Mouse (Mus musculus): Measurements from ENCODE around the gene Kdf1. TPM values are rescaled to one million over a fixed set of nuclear protein-coding genes. Genes with fewer than 3 reads are reported as not detected.

Gene Kdf1
- 1 to 10 TPM in 3 of 4 experiments, under 1 TPM in 1; 0.90 to 5.9 (median 3.1) TPM for total RNA-seq (2022)

DNA sequence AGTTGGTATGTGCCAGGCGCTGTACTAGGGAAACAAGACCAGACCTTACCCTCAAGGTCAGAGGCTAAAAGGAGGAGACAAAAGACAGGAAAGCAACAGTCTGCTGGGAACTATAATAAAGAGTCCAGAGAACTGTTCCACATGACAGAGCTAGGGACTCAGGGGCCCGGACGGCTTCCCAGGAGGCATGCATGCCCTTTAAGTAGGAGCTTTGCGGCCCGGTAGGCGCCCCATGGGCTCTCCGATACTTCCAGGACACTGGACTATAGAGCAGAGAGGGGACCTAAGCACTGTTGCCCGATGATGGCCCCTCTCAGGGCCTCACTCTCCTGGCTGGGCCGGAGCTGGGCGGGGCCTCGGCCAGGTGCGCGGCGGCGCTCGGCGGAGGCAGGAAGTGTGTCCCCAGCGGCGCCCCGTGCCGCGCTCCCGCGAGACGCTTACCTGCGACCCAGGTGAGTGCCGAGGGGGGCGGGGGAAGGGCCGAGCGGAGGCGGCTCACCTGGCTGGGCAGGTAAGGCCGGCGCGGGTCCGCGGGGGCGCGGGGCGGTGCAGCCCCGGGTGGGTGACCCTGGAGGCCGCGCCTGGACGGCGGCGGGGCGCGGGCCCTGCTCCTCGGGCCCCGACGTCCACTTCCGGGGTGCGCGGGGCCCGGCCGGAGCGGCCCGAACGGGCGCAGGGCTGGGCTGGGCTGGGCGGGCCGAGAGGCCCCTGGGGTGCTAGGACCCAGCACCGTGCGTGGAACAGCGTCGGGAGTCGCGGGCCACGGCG is at the start of gene Kdf1:
Gene Kdf1 (plus strand): TSS at position 363 of the 768 bp plus-strand sequence.
- DNase-seq, result no peak

GRCm38 (mm10) chr4:133469122-133469521 is 49.6 kb upstream of the Kdf1 start:
- no peak for DNase-seq

GRCm38 (mm10) chr4:133471135-133471821 is 47.5 kb upstream of the Kdf1 start:
- no peak for DNase-seq

GRCm38 (mm10) chr4:133473833-133474232 is 44.9 kb upstream of the Kdf1 start:
- DNase-seq, result no peak

DNA sequence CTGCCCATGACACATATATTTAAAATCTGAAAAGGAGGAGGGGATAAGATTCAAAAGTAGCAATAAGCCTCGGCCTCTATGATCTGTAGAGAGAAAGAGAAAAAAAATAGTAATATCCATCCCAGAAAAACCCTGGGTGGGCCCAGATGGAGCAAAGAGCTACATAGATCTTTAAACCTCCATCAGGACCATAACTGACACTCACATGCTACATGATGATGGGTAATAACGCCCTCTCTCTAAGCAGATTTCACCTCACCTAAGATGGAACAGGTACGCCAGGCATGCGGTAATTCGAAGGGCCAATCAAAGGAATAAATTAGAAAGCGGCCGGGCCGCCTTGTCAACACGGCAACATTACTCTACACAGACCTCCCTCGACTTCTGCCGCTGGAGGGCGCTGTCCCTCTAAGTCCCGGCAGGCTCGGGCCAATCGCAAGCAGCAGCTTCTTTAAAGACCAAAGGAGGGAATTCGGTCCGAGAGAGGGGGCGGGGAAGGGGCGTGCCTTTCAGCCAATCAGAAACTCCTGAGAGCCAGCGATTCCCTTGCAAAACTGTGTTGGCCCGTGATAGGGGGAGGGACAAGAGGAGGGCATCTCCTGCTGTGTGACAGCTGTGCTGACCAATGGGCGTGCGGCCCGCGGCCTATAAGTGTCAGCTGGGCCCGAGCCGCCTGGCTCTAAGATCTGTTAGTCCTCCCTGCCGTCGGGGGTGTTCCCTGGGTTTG is 39.1 kb upstream of the Kdf1 start, which contains the start of gene Tent5b:
Gene Tent5b (plus strand): TSS at position 675 of the 727 bp plus-strand sequence.
- peak; percentile 99 for DNase-seq

GRCm38 (mm10) chr4:133480185-133480537 is 38.6 kb upstream of the Kdf1 start:
- DNase-seq, result no peak

GRCm38 (mm10) chr4:133480754-133481153 is 38.0 kb upstream of the Kdf1 start:
- no peak for DNase-seq

GRCm38 (mm10) chr4:133481488-133481887 is 37.3 kb upstream of the Kdf1 start:
- DNase-seq, result no peak

GRCm38 (mm10) chr4:133482479-133482878 is 36.3 kb upstream of the Kdf1 start:
- DNase-seq, result no peak

DNA sequence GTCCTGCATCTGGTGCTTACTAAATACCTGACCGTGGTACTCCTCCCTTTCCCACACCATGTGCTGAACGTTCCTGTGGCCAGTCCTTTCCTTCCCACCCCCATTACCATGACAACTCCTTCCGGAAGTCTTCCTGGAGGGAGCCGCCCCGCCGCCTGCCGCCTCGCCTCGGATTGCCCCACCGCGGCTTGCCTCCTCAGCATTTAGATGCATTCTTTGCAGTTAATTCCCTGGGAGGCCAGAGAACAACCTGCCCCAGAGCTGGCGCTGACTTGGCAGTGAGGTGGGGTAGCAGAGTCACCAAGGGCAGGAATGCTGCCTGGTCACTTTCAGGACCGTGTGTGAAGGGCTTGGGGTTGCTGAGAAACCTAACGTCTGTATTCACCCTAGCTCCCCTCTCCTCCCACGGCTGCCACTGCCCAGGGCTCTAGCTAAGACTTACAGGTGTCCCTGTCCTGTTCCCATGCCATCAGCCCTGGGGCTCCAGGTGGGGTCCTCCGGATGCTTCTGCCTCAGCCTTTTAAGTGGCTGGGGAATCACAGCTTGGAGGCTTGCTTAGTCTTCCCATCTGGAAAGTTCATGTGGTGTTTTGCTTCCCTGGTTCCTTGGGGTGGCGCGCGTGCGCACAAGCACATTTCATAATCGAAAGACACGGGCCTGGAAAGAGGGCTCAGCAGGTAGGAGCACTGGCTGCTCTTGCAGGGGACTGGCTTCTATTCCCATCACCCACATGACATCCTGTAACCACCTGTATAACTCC is 34.3 kb upstream of the Kdf1 start:
- DNase-seq, result no peak

DNA sequence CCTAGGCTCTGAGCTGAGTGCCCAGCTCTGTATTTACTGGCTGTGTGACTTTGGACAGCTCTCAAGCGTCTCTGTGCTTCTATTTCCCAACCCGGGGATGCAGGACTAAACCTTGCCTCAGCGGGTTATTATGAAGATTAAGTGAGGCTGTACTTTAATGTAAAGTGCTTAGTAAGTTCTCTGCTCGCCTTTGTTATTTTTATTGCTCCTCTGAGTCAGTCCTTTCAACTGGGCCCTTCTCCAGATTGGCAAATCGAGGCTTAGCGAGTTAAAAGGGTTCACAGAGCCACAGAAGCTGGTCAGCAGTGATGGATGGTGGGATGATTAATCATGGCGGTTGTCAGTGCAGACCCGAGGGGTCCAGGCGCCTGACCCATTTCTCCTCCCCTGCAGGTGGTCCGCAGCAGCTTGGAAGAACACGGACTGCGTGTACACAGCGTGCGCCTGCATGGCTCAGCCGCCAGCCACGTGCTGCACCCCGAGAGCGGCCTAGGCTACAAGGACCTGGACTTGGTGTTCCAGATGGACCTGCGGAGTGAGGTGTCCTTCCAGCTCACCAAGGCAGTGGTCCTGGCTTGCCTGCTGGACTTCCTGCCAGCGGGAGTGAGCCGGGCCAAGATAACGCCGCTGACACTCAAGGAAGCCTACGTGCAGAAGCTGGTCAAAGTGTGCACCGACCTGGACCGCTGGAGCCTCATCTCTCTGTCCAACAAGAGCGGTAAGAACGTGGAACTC is 32.9 kb upstream of the Kdf1 start:
- no peak for DNase-seq

DNA sequence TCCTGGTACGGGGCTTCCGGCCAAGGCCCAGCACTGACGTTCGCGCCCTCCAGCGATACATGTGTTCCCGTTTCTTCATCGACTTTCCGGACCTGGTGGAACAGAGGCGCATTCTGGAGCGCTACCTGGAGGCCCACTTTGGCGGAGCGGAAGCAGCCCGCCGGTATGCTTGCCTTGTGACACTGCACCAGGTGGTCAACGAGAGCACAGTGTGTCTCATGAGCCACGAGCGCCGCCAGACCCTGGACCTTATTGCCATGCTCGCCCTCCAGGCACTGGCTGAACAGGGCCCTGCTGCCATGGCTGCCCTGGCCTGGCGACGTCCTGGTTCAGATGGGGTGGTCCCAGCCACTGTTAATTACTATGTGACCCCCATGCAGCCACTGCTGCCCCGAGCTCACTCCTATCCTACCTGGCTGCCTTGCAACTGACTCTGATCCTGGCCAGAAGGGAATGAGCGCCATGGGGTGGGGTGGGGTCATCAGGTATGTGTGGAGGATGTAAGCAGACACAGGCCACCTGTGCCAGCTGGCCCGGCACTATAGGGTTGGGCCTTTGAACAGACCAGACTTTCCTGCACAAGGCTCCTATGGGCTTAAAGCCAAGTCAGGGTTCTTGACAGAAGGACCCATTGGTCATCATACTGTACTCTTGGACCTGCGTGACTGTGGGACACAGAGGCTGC is 31.9 kb upstream of the Kdf1 start:
- DNase-seq, result no peak

DNA sequence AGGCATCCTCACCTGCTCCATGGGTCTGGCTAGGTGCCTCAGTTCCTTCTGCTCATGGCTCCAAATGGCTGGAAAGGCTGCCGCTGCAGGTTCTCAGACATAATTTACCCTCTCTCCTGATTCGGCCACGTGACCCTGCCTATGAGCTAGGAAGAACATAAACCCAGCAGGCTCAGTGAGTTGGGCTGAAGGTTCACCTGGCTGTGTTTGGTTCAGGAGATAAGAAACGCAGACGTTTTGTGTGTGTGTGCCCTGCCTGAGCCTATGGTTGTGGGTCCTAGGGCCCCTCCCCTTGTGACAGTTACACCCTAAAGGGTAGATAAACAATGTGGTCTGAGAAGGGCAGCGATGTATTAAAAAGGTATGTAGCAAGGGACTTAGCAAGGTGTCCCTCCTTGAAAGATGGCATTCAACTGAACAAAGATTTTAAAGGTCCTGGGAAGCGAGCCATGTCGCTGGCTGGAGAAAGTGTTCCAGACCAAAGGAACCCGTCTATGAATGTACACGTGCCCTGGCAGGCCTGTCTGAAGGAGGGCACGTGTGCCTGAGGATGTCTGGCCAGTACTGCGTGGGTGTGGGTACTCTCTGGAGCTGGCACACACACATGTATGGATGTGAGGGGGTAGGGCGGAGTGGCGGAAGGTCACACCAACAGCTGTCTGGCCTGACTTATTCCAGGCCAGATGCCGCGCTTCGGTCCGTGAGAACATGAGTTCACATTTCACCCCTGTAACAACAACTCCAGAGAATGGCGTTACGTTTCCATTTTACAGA is 30.0 kb upstream of the Kdf1 start:
- no peak for DNase-seq

GRCm38 (mm10) chr4:133489489-133490245 is 29.1 kb upstream of the Kdf1 start:
- DNase-seq, result no peak

DNA sequence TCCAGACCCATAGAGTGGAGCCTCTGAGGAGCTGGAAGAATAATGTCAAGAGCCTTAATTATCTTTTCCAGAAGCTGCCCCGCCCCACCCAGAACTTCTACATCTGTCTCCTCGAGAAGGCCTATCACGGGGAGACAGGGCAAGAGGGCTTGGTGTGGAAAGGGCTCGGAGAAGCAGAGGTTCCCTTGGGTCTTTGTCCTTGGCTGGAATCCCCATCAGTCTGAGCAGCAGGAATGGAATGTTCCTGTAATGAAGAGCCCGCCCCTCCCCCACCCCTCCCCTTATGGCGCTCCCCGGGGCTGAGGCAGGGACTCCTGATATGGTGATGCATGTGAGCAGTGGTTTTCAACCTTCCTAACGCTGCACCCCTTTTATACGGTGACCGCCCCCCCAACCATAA is 27.0 kb upstream of the Kdf1 start:
- DNase-seq, result no peak

DNA sequence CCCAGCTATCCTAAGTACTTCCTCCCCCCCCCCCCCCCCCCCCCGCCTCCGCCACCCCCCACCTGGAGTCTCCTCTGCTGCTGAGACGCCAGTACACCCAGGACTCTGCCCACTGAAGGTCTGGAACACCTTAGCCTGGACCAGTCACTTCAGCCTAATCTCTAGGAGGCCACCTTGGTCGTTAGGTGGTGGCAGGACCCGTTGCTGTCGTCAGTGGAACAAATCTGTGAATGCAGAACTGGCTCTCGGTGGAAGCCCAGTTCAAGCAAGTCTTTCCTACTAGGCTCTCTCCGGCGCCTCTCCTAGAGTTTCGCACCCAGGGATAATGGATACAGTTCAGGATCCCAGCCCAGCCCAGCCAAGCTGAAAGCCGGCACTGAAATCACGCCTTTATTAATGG is 24.9 kb upstream of the Kdf1 start:
- no peak for DNase-seq

DNA sequence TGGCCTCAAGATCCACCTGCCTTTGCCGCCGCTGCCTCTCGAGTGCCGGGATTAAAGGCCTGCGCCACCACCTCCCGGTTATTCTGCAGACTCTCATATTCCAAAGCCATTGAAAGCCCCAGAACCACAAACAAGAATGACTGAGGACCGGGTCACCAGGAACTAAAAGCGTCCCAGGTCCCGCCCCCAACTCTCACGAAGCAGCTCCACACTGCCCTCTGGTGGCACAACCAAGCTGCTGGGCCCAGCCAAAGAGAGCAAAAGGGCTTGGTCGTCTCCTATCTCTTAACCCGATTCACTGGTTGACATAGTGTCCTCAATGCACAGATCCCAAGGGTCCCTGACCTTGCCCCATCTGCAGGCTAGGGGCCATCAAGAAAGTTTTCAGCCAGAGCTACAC is 24.3 kb upstream of the Kdf1 start:
- DNase-seq, result peak; percentile 83

DNA sequence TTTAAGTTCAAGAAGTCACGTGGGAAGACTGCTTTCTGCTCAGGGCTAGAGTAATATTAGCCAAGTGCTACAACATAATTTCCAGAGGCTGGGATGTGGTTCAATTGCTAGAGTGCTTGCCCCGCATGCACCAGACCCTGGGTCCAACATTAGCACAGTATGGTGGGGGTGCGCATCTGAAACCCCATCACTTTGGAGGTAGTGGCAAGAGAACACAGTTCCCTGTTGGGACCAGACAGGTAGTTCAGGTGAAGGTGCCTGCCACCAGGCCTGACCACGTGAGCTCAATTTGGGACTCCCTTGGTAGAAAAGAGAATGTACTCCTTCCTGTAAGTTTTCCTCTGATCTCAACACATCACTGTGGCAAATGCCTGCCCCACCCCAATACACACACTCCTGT is 23.9 kb upstream of the Kdf1 start:
- no peak for DNase-seq

- no peak for DNase-seq
Measured at GRCm38 (mm10) chr4:133495711-133496110, 23.1 kb upstream of the Kdf1 start.

Measured in adrenal gland, adult 8-10 months (tissue).